Mouse (Mus musculus) kidney, embryonic 16.5 days (tissue): ENCODE data around the gene Ppm1g. TPM values are rescaled to one million over a fixed set of nuclear protein-coding genes. Genes with fewer than 3 reads are reported as not detected.
A peak's percentile ranks its signal among the peaks of the same experiment; 100 is the strongest.

Experiments
- ATAC-seq: fragments of 200-750 bp; cut with Nextera tagmentation; 2 replicates; pipeline ENCODE4 v1.8.0; 2017; ENCODE audit warnings: moderate TSS enrichment; ENCODE audit not compliant: low FRiP score, low TSS enrichment
- H3K27ac ChIP-seq: fragments of 300-500 bp; sonication (generic); 2 replicates; pipeline ENCODE4 v1.5.1; 2014; ENCODE audit warnings: low read length
- H3K27me3 ChIP-seq: fragments of 300-500 bp; sonication (generic); 2 replicates; pipeline ENCODE4 v1.6.1; 2014; ENCODE audit warnings: low read length, control low read depth, mixed read lengths; ENCODE audit not compliant: insufficient read depth
- H3K36me3 ChIP-seq: fragments of 300-500 bp; sonication (generic); 2 replicates; pipeline ENCODE4 v1.6.1; 2014; ENCODE audit warnings: low read length, control low read depth, mixed read lengths; ENCODE audit not compliant: insufficient read depth
- H3K4me1 ChIP-seq: fragments of 300-500 bp; sonication (generic); 2 replicates; pipeline ENCODE4 v1.6.1; 2014; ENCODE audit warnings: low read length, control low read depth, mixed read lengths; ENCODE audit not compliant: insufficient read depth
- H3K4me2 ChIP-seq: fragments of 300-500 bp; sonication (generic); replicated peaks from 2 replicates; pipeline ENCODE4 v1.6.1; 2014; ENCODE audit warnings: low read depth, low read length
- H3K4me3 ChIP-seq: fragments of 300-500 bp; sonication (generic); 2 replicates; pipeline ENCODE4 v1.5.1; 2014; ENCODE audit warnings: mild to moderate bottlenecking, low read length
- H3K9ac ChIP-seq: fragments of 300-500 bp; sonication (generic); replicated peaks from 2 replicates; pipeline ENCODE4 v1.6.1; 2014; ENCODE audit warnings: low read length
- H3K9me3 ChIP-seq: fragments of 300-500 bp; sonication (generic); 2 replicates; pipeline ENCODE4 v1.6.1; 2016; ENCODE audit warnings: low read length, control low read depth
- WGBS: fragments of 180-500 bp; shearing (Covaris S2); extraction: QIAGEN DNeasy Blood & Tissue Kit; methylation state at CpG from one replicate; pipeline ENCODE4 v1.1.7; 2014; 5-methylcytosine and 5-hydroxymethylcytosine counted together
- polyA plus RNA-seq: library from polyadenylated mRNA; unstranded; fragments of >200 nt; fragmentation: Nextera tagmentation; extraction: Ambion mirVana; gene quantifications from 2 replicates; pipeline ENCODE4 v1.2.1, GENCODE M21; 2015

The Ppm1g gene
- polyA plus RNA-seq, 1 experiment from 2014 or later: 138 TPM

DNA sequence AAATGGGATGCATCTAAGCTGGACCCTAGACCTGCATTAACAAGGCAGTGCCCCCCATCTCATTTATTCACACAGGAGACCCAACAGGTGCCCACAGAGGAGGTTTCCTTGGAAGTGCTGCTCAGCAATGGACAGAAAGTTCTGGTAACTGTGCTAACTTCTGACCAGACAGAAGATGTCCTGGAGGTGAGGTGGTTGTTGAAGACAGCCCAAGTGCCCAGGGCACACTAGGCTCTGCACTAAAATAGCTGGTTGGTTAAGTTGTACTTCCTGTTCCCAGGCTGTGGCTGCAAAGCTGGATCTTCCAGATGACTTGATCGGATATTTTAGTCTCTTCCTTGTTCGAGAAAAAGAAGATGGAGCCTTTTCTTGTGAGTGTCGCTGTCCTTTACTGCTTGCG, 24.8 kb downstream of the Ppm1g start:
- peaks cover 27% of the 10 kb centered on the region for H3K4me1 ChIP-seq
- WGBS: 91% methylated on average over 4 of the region's 4 CpGs
- H3K9me3 ChIP-seq: peaks cover 6% of the 10 kb centered on the region
- H3K36me3 ChIP-seq: peaks cover 60% of the 10 kb centered on the region
- H3K4me3 ChIP-seq: no peak overlapping the region
- H3K27ac ChIP-seq: no peak overlapping the region
- H3K9ac ChIP-seq: no peak overlapping the region
- ATAC-seq: no peak
- no peaks in the 10 kb centered on the region for H3K27me3 ChIP-seq
- no peak overlapping the region for H3K4me2 ChIP-seq

DNA sequence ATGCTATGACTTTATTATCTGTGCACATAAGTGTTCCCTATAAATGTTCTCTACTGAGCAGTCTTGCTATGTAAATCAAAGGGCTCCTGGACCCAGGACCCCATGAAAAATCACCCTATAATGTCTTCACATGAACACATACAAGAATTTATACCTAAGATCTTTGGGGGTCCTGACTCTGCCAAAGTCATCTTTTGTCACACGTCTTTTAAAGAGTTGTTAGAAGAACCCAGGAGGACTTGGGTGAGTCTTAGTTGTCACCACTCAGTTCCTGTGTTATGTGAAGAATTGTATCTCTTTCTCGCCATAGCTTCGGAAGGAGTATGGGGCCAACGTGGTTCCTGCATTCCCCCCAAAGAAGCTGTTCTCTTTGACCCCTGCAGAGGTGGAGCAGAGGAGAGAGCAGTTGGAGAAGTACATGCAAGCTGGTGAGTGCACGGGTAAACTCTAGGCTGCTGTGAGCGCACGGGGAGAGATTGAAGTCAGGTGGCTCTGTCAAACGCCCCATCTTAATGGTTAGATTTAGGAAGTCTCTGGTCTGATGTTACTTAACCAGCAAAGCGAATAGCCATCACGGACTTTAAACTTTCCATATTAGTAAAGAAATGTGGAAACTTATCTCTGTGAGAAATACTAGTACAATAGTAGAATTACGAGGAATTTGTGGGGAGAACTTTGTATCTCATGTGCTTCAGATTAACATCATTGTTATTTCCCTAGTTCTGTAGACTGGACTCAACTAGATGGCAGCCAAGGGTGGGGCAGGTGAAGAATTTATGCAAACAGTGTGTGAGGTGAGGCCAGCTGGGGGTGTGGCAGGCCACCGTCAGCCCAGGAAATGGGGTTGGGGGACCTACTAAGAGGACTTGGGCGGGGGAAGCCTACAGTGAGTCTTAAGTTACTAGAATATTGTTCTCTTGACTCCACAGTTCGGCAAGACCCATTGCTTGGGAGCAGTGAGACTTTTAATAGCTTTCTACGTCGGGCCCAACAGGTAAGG, 25.7 kb downstream of the Ppm1g start:
- Histone ChIP-seq H3K27me3 (no peaks in the 10 kb centered on the region), H3K9ac (peak overlapping the region; percentile 84), H3K4me3 (peak overlapping the region; percentile 80), H3K36me3 (peaks cover 62% of the 10 kb centered on the region), H3K4me1 (peaks cover 18% of the 10 kb centered on the region), H3K27ac (no peak overlapping the region), H3K9me3 (no peaks in the 10 kb centered on the region), H3K4me2 (peak overlapping the region; percentile 80; the same call in 1 of the 2 replicates)
- ATAC-seq: no peak
- WGBS: 88% methylated on average over 16 of the region's 16 CpGs

GRCm38 (mm10) chr5:31193631-31194281, 26.7 kb downstream of the Ppm1g start:
- peak overlapping the region; percentile 81 for H3K27ac ChIP-seq
- peaks cover 17% of the 10 kb centered on the region for H3K4me1 ChIP-seq
- H3K27me3 ChIP-seq: no peaks in the 10 kb centered on the region
- no peaks in the 10 kb centered on the region for H3K9me3 ChIP-seq
- H3K4me2 ChIP-seq: peak overlapping the region; percentile 80
- no peak for ATAC-seq
- H3K4me3 ChIP-seq: peak overlapping the region; percentile 80
- WGBS: 12% methylated on average over 25 of the region's 25 CpGs
- peak overlapping the region; percentile 84 for H3K9ac ChIP-seq
- peaks cover 58% of the 10 kb centered on the region for H3K36me3 ChIP-seq

DNA sequence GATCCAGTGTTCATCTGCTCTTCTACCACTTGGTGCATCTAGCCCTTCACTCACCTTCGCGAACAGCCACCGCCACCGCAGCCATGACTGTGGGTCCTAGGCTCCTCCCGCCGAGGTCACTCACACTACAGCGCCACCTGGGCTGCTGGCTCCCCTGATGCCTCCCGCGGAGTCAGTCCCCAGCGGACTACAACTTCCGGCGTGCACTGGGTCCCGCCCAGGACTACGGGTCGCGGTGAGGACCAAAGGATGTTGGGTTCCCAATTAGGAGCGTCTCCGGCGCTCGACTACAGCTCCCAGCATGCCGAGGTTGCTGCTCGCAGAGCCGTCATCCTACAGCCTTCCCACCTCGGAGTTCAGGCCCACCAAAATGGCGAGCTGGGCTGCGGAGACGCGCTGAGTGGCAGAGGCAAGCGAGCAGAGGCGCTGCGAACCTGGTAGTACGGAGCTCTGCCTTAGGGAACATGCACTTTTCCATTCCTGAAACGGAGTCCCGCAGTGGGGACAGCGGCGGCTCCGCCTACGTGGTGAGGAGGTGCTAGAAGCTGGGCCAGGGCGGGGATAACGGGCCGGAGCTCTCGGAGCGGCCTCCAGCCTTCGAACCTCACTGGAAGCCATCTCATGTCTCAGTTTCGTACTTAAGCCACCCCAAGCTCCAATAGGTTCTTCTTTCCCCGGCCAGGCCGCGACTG, 27.4 kb downstream of the Ppm1g start, which contains the start of the genes Snx17 and Eif2b4:
Gene Snx17 (plus strand): TSS at position 289 of the 692 bp plus-strand sequence.
Gene Eif2b4 (minus strand): TSS at position 492 of the 692 bp plus-strand sequence.
- Histone ChIP-seq H3K4me3 (peak within 1 kb of the TSS; percentile 80), H3K4me1 (peaks cover 17% of the 10 kb centered on the region), H3K4me2 (peak within 1 kb of the TSS; percentile 82), H3K36me3 (peaks cover 57% of the 10 kb centered on the region), H3K27me3 (no peaks in the 10 kb centered on the region), H3K9ac (peak within 1 kb of the TSS; percentile 86), H3K9me3 (no peaks in the 10 kb centered on the region), H3K27ac (peak within 1 kb of the TSS; percentile 88)
- under 1% methylated on average over 48 of the region's 48 CpGs for WGBS
- peak; percentile 98 for ATAC-seq

GRCm38 (mm10) chr5:31192045-31192938, 28.2 kb downstream of the Ppm1g start:
- H3K36me3 ChIP-seq: peaks cover 55% of the 10 kb centered on the region
- no peak; the same call in 1 of the 2 replicates for ATAC-seq
- H3K9ac ChIP-seq: peak overlapping the region; percentile 86

GRCm38 (mm10) chr5:31190201-31190600, 30.3 kb downstream of the Ppm1g start:
- WGBS: 87% methylated on average over 9 of the region's 9 CpGs
- no peak overlapping the region for H3K27ac ChIP-seq
- peaks cover 17% of the 10 kb centered on the region for H3K4me1 ChIP-seq
- no peaks in the 10 kb centered on the region for H3K9me3 ChIP-seq
- peaks cover 40% of the 10 kb centered on the region for H3K36me3 ChIP-seq
- no peaks in the 10 kb centered on the region for H3K27me3 ChIP-seq
- H3K9ac ChIP-seq: no peak overlapping the region
- H3K4me2 ChIP-seq: no peak overlapping the region
- H3K4me3 ChIP-seq: no peak overlapping the region
- ATAC-seq: no peak

More at GRCm38 (mm10) chr5:31192045-31192938, 28.2 kb downstream of the Ppm1g start:
- H3K9me3 ChIP-seq: no peaks in the 10 kb centered on the region
- peaks cover 17% of the 10 kb centered on the region for H3K4me1 ChIP-seq
- no peaks in the 10 kb centered on the region for H3K27me3 ChIP-seq
- peak overlapping the region; percentile 82 for H3K4me2 ChIP-seq
- 11% methylated on average over 42 of the region's 42 CpGs for WGBS
- peak overlapping the region; percentile 88 for H3K27ac ChIP-seq
- peak overlapping the region; percentile 80 for H3K4me3 ChIP-seq

DNA sequence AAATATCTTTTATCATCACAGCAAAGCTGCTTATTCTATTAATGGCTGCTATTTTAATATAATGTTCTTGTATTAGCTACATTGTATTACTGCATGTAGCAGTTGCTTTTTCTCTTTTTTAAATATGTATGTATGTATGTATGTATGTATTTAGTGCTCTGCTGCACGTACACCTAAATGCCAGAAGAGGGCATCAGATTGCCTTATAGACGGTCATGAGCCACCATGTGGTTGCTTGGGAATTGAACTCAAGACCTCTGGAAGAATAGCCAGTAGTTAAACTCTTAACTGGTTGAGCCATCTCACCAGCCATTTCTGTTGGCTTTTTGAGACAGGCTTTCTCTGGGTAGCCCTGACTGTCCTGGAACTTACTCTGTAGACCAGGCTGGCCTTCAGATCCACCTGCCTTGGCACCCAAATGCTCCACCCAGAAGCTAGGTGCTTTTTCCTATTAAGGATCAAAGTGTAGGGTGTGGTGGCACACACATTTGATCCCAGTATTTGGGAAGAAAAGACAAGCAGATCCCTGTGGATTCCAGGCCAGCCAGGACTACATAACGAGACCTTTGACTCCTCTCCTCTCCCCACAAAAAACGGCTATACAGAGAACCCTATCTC, 32.2 kb downstream of the Ppm1g start:
- Histone ChIP-seq H3K4me1 (peaks cover 10% of the 10 kb centered on the region; the same call in 1 of the 2 replicates), H3K9ac (no peak overlapping the region), H3K27me3 (no peaks in the 10 kb centered on the region), H3K9me3 (no peaks in the 10 kb centered on the region), H3K36me3 (peaks cover 36% of the 10 kb centered on the region), H3K27ac (no peak overlapping the region), H3K4me2 (no peak overlapping the region), H3K4me3 (no peak overlapping the region)
- ATAC-seq: no peak
- 75% methylated on average over 4 of the region's 4 CpGs for WGBS

DNA sequence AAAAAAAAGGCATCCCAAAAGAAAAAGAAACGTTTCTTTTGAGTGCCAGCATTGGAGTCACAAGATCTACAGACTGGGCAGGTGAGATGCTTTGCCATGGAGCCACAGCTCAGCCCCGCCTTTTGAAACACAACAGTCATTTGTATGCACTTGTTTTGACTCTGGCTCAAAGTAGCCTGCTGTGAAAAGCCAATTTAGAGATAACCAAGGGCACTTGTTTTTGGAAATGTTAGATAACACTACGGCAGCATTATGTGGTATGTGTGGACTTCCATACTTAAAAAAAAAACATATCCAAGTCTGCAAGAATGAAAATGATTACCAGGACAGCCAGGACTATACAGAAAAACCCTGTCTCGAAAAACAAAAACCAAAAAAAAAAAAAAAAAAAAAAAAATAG, 36.8 kb downstream of the Ppm1g start:
- Histone ChIP-seq H3K36me3 (peaks cover 15% of the 10 kb centered on the region), H3K27me3 (no peaks in the 10 kb centered on the region), H3K9ac (no peak overlapping the region), H3K4me2 (no peak overlapping the region), H3K27ac (no peak overlapping the region), H3K4me1 (peaks cover 7% of the 10 kb centered on the region), H3K4me3 (no peak overlapping the region), H3K9me3 (no peaks in the 10 kb centered on the region)
- WGBS: 63% methylated on average over 4 of the region's 4 CpGs
- ATAC-seq: no peak
